Mouse (Mus musculus): ENCODE results near the gene Ccs. TPM values are rescaled to one million over a fixed set of nuclear protein-coding genes. Genes with fewer than 3 reads are reported as not detected.
"Not testable (repeated sequence)": the region's sequence is repeated elsewhere in the genome, so short reads cannot be mapped to it uniquely, and the experiment has no call there.

Ccs gene
- 52.4 and 58.4 TPM in 2 replicates for polyA plus RNA-seq (2012; rRNA removed)

GRCm38 (mm10) chr19:4839149-4839548 lies at the start of gene Ccs, which contains the start of gene Ccdc87:
TSS of gene Ccs (minus strand) at chr19:4839332.
TSS of gene Ccdc87 (plus strand) at chr19:4839366.
- peak; percentile 93 to 98 for DNase-seq (ENCODE audit: extremely low spot score in 1 of 2, low spot score in 1 of 2)

- no peak for DNase-seq (ENCODE audit: extremely low spot score in 1 of 2, low spot score in 1 of 2)
Measured at GRCm38 (mm10) chr19:4883961-4884360, 44.8 kb upstream of the Ccs start.

GRCm38 (mm10) chr19:4879324-4879703 lies 40.2 kb upstream of the Ccs start:
- no peak for DNase-seq (ENCODE audit: extremely low spot score in 1 of 2, low spot score in 1 of 2)

- peak; percentile 93 to 98 for DNase-seq (ENCODE audit: extremely low spot score in 1 of 2, low spot score in 1 of 2)
Measured at GRCm38 (mm10) chr19:4878405-4879323, 39.5 kb upstream of the Ccs start, which contains the start of gene Zdhhc24. TSS of gene Zdhhc24 (plus strand) at chr19:4878668.

GRCm38 (mm10) chr19:4877785-4878184 lies 38.7 kb upstream of the Ccs start, which contains the start of gene Actn3:
TSS of gene Actn3 (minus strand) at chr19:4877909.
- DNase-seq (ENCODE audit: extremely low spot score in 1 of 2, low spot score in 1 of 2) = no peak

GRCm38 (mm10) chr19:4876755-4877154 lies 37.6 kb upstream of the Ccs start:
- DNase-seq (ENCODE audit: extremely low spot score in 1 of 2, low spot score in 1 of 2) = no peak

- no peak for DNase-seq (ENCODE audit: extremely low spot score in 1 of 2, low spot score in 1 of 2)
Measured at GRCm38 (mm10) chr19:4876241-4876640, 37.1 kb upstream of the Ccs start.

GRCm38 (mm10) chr19:4874613-4875012 lies 35.5 kb upstream of the Ccs start:
- not testable (repeated sequence) for DNase-seq (ENCODE audit: extremely low spot score in 1 of 2, low spot score in 1 of 2)

- no peak for DNase-seq (ENCODE audit: extremely low spot score in 1 of 2, low spot score in 1 of 2)
Measured at GRCm38 (mm10) chr19:4865147-4865546, 26.0 kb upstream of the Ccs start.

- no peak for DNase-seq (ENCODE audit: extremely low spot score in 1 of 2, low spot score in 1 of 2)
Measured at GRCm38 (mm10) chr19:4863048-4863447, 23.9 kb upstream of the Ccs start.

GRCm38 (mm10) chr19:4859081-4859480 lies 19.9 kb upstream of the Ccs start:
- DNase-seq (ENCODE audit: extremely low spot score in 1 of 2, low spot score in 1 of 2) = peak in 1 of 2 experiments; percentile 60

GRCm38 (mm10) chr19:4855951-4856350 lies 16.8 kb upstream of the Ccs start:
- DNase-seq (ENCODE audit: extremely low spot score in 1 of 2, low spot score in 1 of 2) = no peak

GRCm38 (mm10) chr19:4855470-4855820 lies 16.3 kb upstream of the Ccs start:
- no peak for DNase-seq (ENCODE audit: extremely low spot score in 1 of 2, low spot score in 1 of 2)

GRCm38 (mm10) chr19:4854552-4855469 lies 15.7 kb upstream of the Ccs start, which contains the start of gene Ctsf:
TSS of gene Ctsf (plus strand) at chr19:4855130.
- peak; percentile 86 to 93 for DNase-seq (ENCODE audit: extremely low spot score in 1 of 2, low spot score in 1 of 2)

- no peak for DNase-seq (ENCODE audit: extremely low spot score in 1 of 2, low spot score in 1 of 2)
Measured at GRCm38 (mm10) chr19:4850281-4850680, 11.1 kb upstream of the Ccs start.

GRCm38 (mm10) chr19:4849800-4850199 lies 10.7 kb upstream of the Ccs start:
- no peak for DNase-seq (ENCODE audit: extremely low spot score in 1 of 2, low spot score in 1 of 2)

GRCm38 (mm10) chr19:4847490-4847889 lies 8.4 kb upstream of the Ccs start:
- DNase-seq (ENCODE audit: extremely low spot score in 1 of 2, low spot score in 1 of 2) = peak in 1 of 2 experiments; percentile 50

GRCm38 (mm10) chr19:4845846-4846245 lies 6.7 kb upstream of the Ccs start:
- no peak for DNase-seq (ENCODE audit: extremely low spot score in 1 of 2, low spot score in 1 of 2)

GRCm38 (mm10) chr19:4842611-4843010 lies 3.5 kb upstream of the Ccs start:
- DNase-seq (ENCODE audit: extremely low spot score in 1 of 2, low spot score in 1 of 2) = no peak

GRCm38 (mm10) chr19:4840848-4841247 lies 1.7 kb upstream of the Ccs start:
- no peak for DNase-seq (ENCODE audit: extremely low spot score in 1 of 2, low spot score in 1 of 2)

Data from frontal cortex, adult 2 months (tissue).